Mouse (Mus musculus) MEL (cell line): ENCODE measurements at regions not wholly inside any gene's neighbourhood (a gene's known extent, or its start where the extent isn't known, plus 50 kb on each side); places are given as distances from the start of the nearest gene placed in this dataset.

Experiments used
- DNase-seq: peaks from one replicate; pipeline ENCODE4 v3.0.0; 2011; ENCODE audit warnings: low read depth, low spot score
- H3K27ac ChIP-seq: 2 replicates; pipeline ENCODE4 v1.5.1; 2012; ENCODE audit warnings: low read depth, mild to moderate bottlenecking, control low read depth, low read length, moderate library complexity; ENCODE audit not compliant: control insufficient read depth
- H3K27me3 ChIP-seq, 2 experiments: fragments of 150-350 bp in 1 of 2; sonication (generic) in 1 of 2; 2 replicates each; pipeline ENCODE4 v1.6.1; 2012; ENCODE audit warnings: low read length in 2 of 2, mild to moderate bottlenecking in 2 of 2, improper control_type of control experiment in 1 of 2, moderate library complexity in 1 of 2; ENCODE audit not compliant: insufficient read depth in 2 of 2, control insufficient read depth in 1 of 2
- H3K36me3 ChIP-seq, 2 experiments: 2 replicates each; pipeline ENCODE4 v1.6.1; 2012 to 2014; ENCODE audit warnings: low read length in 2 of 2, improper control_type of control experiment in 1 of 2, inconsistent platforms in 1 of 2, mild to moderate bottlenecking in 1 of 2; ENCODE audit not compliant: insufficient read depth in 2 of 2, control insufficient read depth in 1 of 2
- H3K4me1 ChIP-seq, 2 experiments: fragments of 150-350 bp in 1 of 2; sonication (generic) in 1 of 2; 2 replicates each; pipeline ENCODE4 v1.6.1; 2012; ENCODE audit warnings: low read length in 2 of 2, improper control_type of control experiment in 1 of 2, mild to moderate bottlenecking in 1 of 2; ENCODE audit not compliant: insufficient read depth in 2 of 2, control insufficient read depth in 1 of 2
- H3K4me3 ChIP-seq, 2 experiments: fragments of 150-350 bp in 1 of 2; sonication (generic) in 1 of 2; 2 replicates each; pipeline ENCODE4 v1.5.1; 2012; ENCODE audit warnings: low read depth in 2 of 2, low read length in 2 of 2, mild to moderate bottlenecking in 2 of 2, moderate library complexity in 2 of 2, control low read depth in 1 of 2, improper control_type of control experiment in 1 of 2; ENCODE audit not compliant: control insufficient read depth in 1 of 2, insufficient read depth in 1 of 2
- H3K79me2 ChIP-seq: 2 replicates; pipeline ENCODE4 v1.6.1; 2012; ENCODE audit warnings: mild to moderate bottlenecking, low read length, moderate library complexity; ENCODE audit not compliant: control insufficient read depth, poor library complexity, insufficient read depth
- H3K9ac ChIP-seq: 2 replicates; pipeline ENCODE4 v1.6.1; 2012; ENCODE audit warnings: low read depth, mild to moderate bottlenecking, control low read depth, low read length, moderate library complexity; ENCODE audit not compliant: control insufficient read depth, poor library complexity, severe bottlenecking
- H3K9me3 ChIP-seq: fragments of 150-350 bp; sonication (generic); replicated peaks from 2 replicates; pipeline ENCODE4 v1.6.1; 2012; ENCODE audit warnings: mild to moderate bottlenecking, low read length, improper control_type of control experiment, moderate library complexity; ENCODE audit not compliant: insufficient read depth
- BHLHE40 ChIP-seq: IDR thresholded peaks from 2 replicates; pipeline ENCODE4 v1.6.1; 2012; ENCODE audit warnings: low read depth, mild to moderate bottlenecking, inconsistent platforms, low read length, improper control_type of control experiment, borderline replicate concordance
- CHD1 ChIP-seq: IDR thresholded peaks from 2 replicates; pipeline ENCODE4 v1.6.1; 2012; ENCODE audit warnings: low read depth, mild to moderate bottlenecking, inconsistent platforms, low read length, improper control_type of control experiment
- CHD2 ChIP-seq: IDR thresholded peaks from 2 replicates; pipeline ENCODE4 v1.6.1; 2011; ENCODE audit warnings: low read length, improper control_type of control experiment
- CTCF ChIP-seq, 3 experiments: IDR thresholded peaks in 2 of 3; conservative IDR thresholded peaks in 1 of 3; 2 replicates each; pipeline ENCODE4 v1.5.1; 2011 to 2012; ENCODE audit warnings: low read length in 3 of 3, low read depth in 2 of 3, mild to moderate bottlenecking in 2 of 3, improper control_type of control experiment in 1 of 3, inconsistent platforms in 1 of 3, mixed read lengths in 1 of 3, moderate library complexity in 1 of 3; ENCODE audit not compliant: control insufficient read depth in 1 of 3, insufficient read depth in 1 of 3, poor library complexity in 1 of 3, severe bottlenecking in 1 of 3
- E2F4 ChIP-seq: IDR thresholded peaks from 2 replicates; pipeline ENCODE4 v1.6.1; 2011; ENCODE audit warnings: low read depth, low read length, improper control_type of control experiment, borderline replicate concordance
- ELF1 ChIP-seq: IDR thresholded peaks from 2 replicates; pipeline ENCODE4 v1.6.1; 2014; ENCODE audit warnings: low read depth, mild to moderate bottlenecking, inconsistent platforms, low read length, improper control_type of control experiment, moderate library complexity
- ETS1 ChIP-seq: IDR thresholded peaks from 2 replicates; pipeline ENCODE4 v1.6.1; 2012; ENCODE audit warnings: low read depth, mild to moderate bottlenecking, inconsistent platforms, low read length, improper control_type of control experiment, moderate library complexity
- GABPA ChIP-seq: IDR thresholded peaks from 2 replicates; pipeline ENCODE4 v1.6.1; 2012; ENCODE audit warnings: low read depth, mild to moderate bottlenecking, inconsistent platforms, low read length, improper control_type of control experiment, moderate library complexity
- GATA1 ChIP-seq: IDR thresholded peaks from 2 replicates; pipeline ENCODE4 v1.6.1; 2011; ENCODE audit warnings: low read depth, low read length, improper control_type of control experiment
- JUND ChIP-seq: IDR thresholded peaks from 2 replicates; pipeline ENCODE4 v1.6.1; 2011; ENCODE audit warnings: low read depth, mild to moderate bottlenecking, improper control_type of control experiment, low read length
- MAZ ChIP-seq: IDR thresholded peaks from 2 replicates; pipeline ENCODE4 v1.6.1; 2012; ENCODE audit warnings: low read depth, mild to moderate bottlenecking, inconsistent platforms, low read length, improper control_type of control experiment
- MEF2A ChIP-seq: IDR thresholded peaks from 2 replicates; pipeline ENCODE4 v1.6.1; 2014; ENCODE audit warnings: low read depth, mild to moderate bottlenecking, inconsistent platforms, low read length, improper control_type of control experiment; ENCODE audit not compliant: poor library complexity, insufficient replicate concordance, severe bottlenecking; ENCODE audit errors: extremely low read depth
- MXI1 ChIP-seq: IDR thresholded peaks from 2 replicates; pipeline ENCODE4 v1.6.1; 2011; ENCODE audit warnings: mild to moderate bottlenecking, low read depth, low read length, improper control_type of control experiment
- MYB ChIP-seq: IDR thresholded peaks from 2 replicates; pipeline ENCODE4 v1.6.1; 2011; ENCODE audit warnings: mild to moderate bottlenecking, low read depth, low read length, improper control_type of control experiment
- MYC ChIP-seq: IDR thresholded peaks from 2 replicates; pipeline ENCODE4 v1.6.1; 2011; ENCODE audit warnings: low read depth, mild to moderate bottlenecking, low read length, improper control_type of control experiment, moderate library complexity
- NELFE ChIP-seq: IDR thresholded peaks from 2 replicates; pipeline ENCODE4 v1.6.1; 2011; ENCODE audit warnings: low read depth, low read length, improper control_type of control experiment
- NRF1 ChIP-seq: IDR thresholded peaks from 2 replicates; pipeline ENCODE4 v1.6.1; 2014; ENCODE audit warnings: low read depth, mild to moderate bottlenecking, inconsistent platforms, low read length, improper control_type of control experiment, moderate library complexity; ENCODE audit not compliant: poor library complexity, insufficient read depth, severe bottlenecking
- POLR2AphosphoS2 ChIP-seq: IDR thresholded peaks from 2 replicates; pipeline ENCODE4 v1.6.1; 2011; ENCODE audit warnings: low read length, improper control_type of control experiment
- POLR2AphosphoS5 ChIP-seq: IDR thresholded peaks from 2 replicates; pipeline ENCODE4 v1.6.1; 2012; ENCODE audit warnings: low read depth, borderline replicate concordance, mild to moderate bottlenecking, inconsistent platforms, low read length, moderate library complexity, mixed read lengths
- RAD21 ChIP-seq: IDR thresholded peaks from 2 replicates; pipeline ENCODE4 v1.6.1; 2011; ENCODE audit warnings: mild to moderate bottlenecking, low read depth, low read length, improper control_type of control experiment
- SIN3A ChIP-seq: IDR thresholded peaks from 2 replicates; pipeline ENCODE4 v1.6.1; 2012; ENCODE audit warnings: low read length, improper control_type of control experiment, inconsistent platforms
- SMC3 ChIP-seq: IDR thresholded peaks from 2 replicates; pipeline ENCODE4 v1.6.1; 2011; ENCODE audit warnings: low read depth, low read length, improper control_type of control experiment
- TAL1 ChIP-seq: IDR thresholded peaks from 2 replicates; pipeline ENCODE4 v1.6.1; 2012; ENCODE audit warnings: mild to moderate bottlenecking, inconsistent platforms, low read length, moderate library complexity, mixed read lengths
- TCF12 ChIP-seq: IDR thresholded peaks from 2 replicates; pipeline ENCODE4 v1.6.1; 2014; ENCODE audit warnings: low read depth, mild to moderate bottlenecking, inconsistent platforms, low read length, improper control_type of control experiment, moderate library complexity
- USF1 ChIP-seq: IDR thresholded peaks from 2 replicates; pipeline ENCODE4 v1.6.1; 2014; ENCODE audit warnings: low read depth, mild to moderate bottlenecking, inconsistent platforms, low read length, improper control_type of control experiment, moderate library complexity
- USF2 ChIP-seq, 2 experiments: IDR thresholded peaks; 2 replicates each; pipeline ENCODE4 v1.6.1; 2011 to 2012; ENCODE audit warnings: improper control_type of control experiment in 2 of 2, low read length in 2 of 2, borderline replicate concordance in 1 of 2, inconsistent platforms in 1 of 2, low read depth in 1 of 2, mild to moderate bottlenecking in 1 of 2; ENCODE audit not compliant: insufficient read depth in 1 of 2
- ZC3H11A ChIP-seq: IDR thresholded peaks from 2 replicates; pipeline ENCODE4 v1.6.1; 2012; ENCODE audit warnings: low read depth, mild to moderate bottlenecking, inconsistent platforms, low read length, improper control_type of control experiment
- ZKSCAN1 ChIP-seq: IDR thresholded peaks from 2 replicates; pipeline ENCODE4 v1.6.1; 2012; ENCODE audit warnings: low read depth, mild to moderate bottlenecking, inconsistent platforms, low read length, improper control_type of control experiment, moderate library complexity
- ZNF384 ChIP-seq: IDR thresholded peaks from 2 replicates; pipeline ENCODE4 v1.6.1; 2012; ENCODE audit warnings: low read depth, mild to moderate bottlenecking, inconsistent platforms, low read length, improper control_type of control experiment

DNA sequence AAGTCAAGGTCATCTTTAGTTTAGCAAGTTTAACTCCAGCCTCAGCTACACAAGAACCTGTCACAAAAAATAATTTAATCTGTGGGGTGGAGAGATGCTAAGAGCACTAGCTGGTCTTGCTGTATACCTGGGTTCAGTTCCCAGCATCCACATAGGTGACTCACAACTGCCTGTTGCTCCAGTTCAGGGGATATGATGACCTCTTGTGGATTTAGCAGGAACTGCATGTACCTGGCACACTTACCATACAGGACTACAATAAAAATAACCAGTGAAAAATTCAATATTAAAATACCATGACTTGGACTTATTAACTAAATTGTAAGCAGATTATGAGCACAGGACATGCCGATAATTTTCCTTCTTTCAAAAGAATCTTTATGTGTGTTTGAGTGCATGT, 206.1 kb upstream of the Bmper start:
- H3K36me3 ChIP-seq: no peaks in the 10 kb centered on the region
- H3K4me1 ChIP-seq: no peaks in the 10 kb centered on the region
- TF ChIP-seq ZKSCAN1 (no peak), POLR2AphosphoS5 (no peak), ZNF384 (no peak), MAZ (no peak), SMC3 (peak; percentile 99), MYC (0 out of 2 replicates have a peak, but pooled peaks have one; percentile 26), ZC3H11A (peak; percentile 98), GATA1 (no peak), POLR2AphosphoS2 (no peak), JUND (0 out of 2 replicates have a peak, but pooled peaks have one; percentile 27), CHD2 (no peak), SIN3A (no peak), USF2 (IDR thresholded peaks at IDR 0.05; ENCODE audit: borderline replicate concordance in 1 of 2, insufficient read depth in 1 of 2, low read depth in 1 of 2, low read length in 2 of 2) (no peak), NELFE (no peak), TCF12 (no peak), CTCF (IDR thresholded peaks at IDR 0.05 in 2 of 3, conservative IDR thresholded peaks at IDR 0.05 in 1 of 3; ENCODE audit: control insufficient read depth in 1 of 3, insufficient read depth in 1 of 3, low read depth in 2 of 3, low read length in 3 of 3, poor library complexity in 1 of 3, severe bottlenecking in 1 of 3) (peak; percentile 74 to 98 (median 98)), GABPA (no peak), USF1 (no peak)

DNA sequence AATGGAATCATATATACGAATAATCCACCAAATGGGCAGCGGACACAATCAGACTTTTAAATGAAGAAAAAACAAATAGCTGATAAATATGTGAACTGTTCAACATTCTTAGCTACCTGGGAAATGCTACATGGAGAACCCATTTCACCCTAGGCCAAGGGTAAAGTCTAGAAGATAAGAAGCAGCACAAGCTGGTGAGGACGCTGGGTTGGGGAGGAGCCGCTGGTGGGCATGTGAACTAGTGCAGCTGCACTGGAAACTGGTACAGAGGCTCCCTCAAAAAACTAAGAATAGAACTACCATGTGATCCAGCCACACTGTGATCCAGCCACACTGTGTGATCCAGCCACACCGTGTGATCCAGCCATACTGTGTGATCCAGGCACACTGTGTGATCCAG, 198.8 kb upstream of the Bmper start:
- TF ChIP-seq SIN3A (no peak), RAD21 (no peak), CHD1 (no peak), BHLHE40 (no peak), MEF2A (no peak), ZNF384 (no peak), JUND (no peak), MYB (no peak), E2F4 (no peak), MYC (no peak), USF1 (no peak), NRF1 (no peak), MAZ (no peak), ELF1 (no peak), MXI1 (no peak), ETS1 (no peak), TAL1 (no peak)
- TF ChIP-seq, all 39 proteins: peak for 0
- no peak overlapping the region for H3K27ac ChIP-seq
- H3K4me1 ChIP-seq: no peaks in the 10 kb centered on the region
- H3K4me3 ChIP-seq: no peak overlapping the region
- H3K9me3 ChIP-seq: no peaks in the 10 kb centered on the region
- no peak overlapping the region for H3K9ac ChIP-seq
- DNase-seq: no peak
- H3K36me3 ChIP-seq: no peaks in the 10 kb centered on the region
- H3K27me3 ChIP-seq: 0 out of 4 replicates have a peak, but pooled peaks cover 0 to 1% of the 10 kb centered on the region in 2 experiments
- H3K79me2 ChIP-seq: no peaks in the 10 kb centered on the region

More for the DNA sequence above, 206.1 kb upstream of the Bmper start:
- Histone ChIP-seq H3K9ac (no peak overlapping the region), H3K4me3 (no peak overlapping the region), H3K79me2 (no peaks in the 10 kb centered on the region), H3K27me3 (no peaks in the 10 kb centered on the region; a peak in 1 of 4 replicates), H3K9me3 (no peaks in the 10 kb centered on the region), H3K27ac (no peak overlapping the region)
- peak; percentile 77 for DNase-seq
